Mouse (Mus musculus) heart, postnatal 0 days (tissue): ENCODE data around the gene Rtl10.

Experiments
- CTCF ChIP-seq: IDR thresholded peaks from 2 replicates; pipeline ENCODE4 v1.5.1; 2016; ENCODE audit warnings: antibody characterized with exemption, control low read depth, low read depth
- EP300 ChIP-seq: IDR thresholded peaks from 2 replicates; pipeline ENCODE4 v1.6.1; 2016; ENCODE audit warnings: antibody characterized with exemption, low read depth

GRCm38 (mm10) chr16:18471976-18472375 lies 26.7 kb upstream of the Rtl10 start:
- TF ChIP-seq EP300 (no peak), CTCF (no peak)
